Mouse (Mus musculus): ENCODE results near the gene Fgfr2. TPM values are rescaled to one million over a fixed set of nuclear protein-coding genes. Genes with fewer than 3 reads are reported as not detected.
A peak's percentile ranks its signal among the peaks of the same experiment; 100 is the strongest.

Gene Fgfr2
- total and polyA plus RNA-seq, 2 experiments from 2014 or later, result 17.1 to 47.6 TPM

DNA sequence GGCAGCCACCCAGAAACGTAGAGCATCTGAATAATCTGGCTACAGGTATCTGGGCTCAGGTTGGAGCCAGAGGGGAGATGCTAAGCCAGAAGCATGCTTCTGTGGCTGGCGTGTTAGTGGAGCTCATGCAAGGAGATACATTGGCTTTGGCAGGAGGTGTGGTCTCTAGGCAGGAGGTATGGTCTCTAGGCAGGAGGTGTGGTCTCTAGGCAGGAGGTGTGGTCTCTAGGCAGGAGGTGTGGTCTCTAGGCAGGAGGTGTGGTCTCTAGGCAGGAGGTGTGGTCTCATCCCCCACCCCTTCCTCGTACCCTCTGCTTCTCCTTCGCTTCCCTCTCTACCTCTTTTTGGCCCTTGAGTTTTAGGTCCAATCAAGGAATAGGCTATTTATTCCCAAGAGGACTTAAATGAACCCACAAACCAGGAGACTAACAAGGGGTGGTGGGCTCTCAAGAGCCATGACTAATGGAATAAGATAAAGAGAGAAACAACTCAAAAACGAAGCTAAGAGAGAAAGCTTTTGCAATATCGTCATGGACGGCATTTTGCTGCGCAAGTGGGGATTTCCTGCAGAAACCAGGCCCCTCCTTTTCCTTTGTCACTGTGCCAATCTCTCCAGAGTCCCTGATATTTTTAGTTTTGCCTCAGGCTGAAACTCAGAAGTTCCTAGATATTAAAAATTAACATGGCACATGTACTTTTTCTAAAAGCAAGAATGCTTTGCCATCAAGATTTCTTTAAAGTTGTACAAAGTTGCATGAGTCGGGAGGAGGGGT lies 775.7 kb downstream of the Fgfr2 start:
- Histone ChIP-seq H3K27ac (ENCODE audit: low read depth, low read length) (no peak overlapping the region), H3K4me1 (ENCODE audit: insufficient read depth) (no peaks in the 10 kb centered on the region), H3K4me2 (ENCODE audit: low read depth) (no peak overlapping the region), H3K27me3 (ENCODE audit: insufficient read depth, low read length) (no peaks in the 10 kb centered on the region), H3K36me3 (ENCODE audit: insufficient read depth) (no peaks in the 10 kb centered on the region), H3K9me3 (ENCODE audit: low read length) (no peaks in the 10 kb centered on the region), H3K4me3 (ENCODE audit: low read depth, low read length) (no peak overlapping the region), H3K9ac (no peak overlapping the region)
- ATAC-seq (no peak), DNase-seq (no peak)
- no peak for TF ChIP-seq CTCF (IDR thresholded peaks at IDR 0.05; ENCODE audit: low read depth)
- 69% methylated on average over 9 of the region's 9 CpGs for WGBS

DNA sequence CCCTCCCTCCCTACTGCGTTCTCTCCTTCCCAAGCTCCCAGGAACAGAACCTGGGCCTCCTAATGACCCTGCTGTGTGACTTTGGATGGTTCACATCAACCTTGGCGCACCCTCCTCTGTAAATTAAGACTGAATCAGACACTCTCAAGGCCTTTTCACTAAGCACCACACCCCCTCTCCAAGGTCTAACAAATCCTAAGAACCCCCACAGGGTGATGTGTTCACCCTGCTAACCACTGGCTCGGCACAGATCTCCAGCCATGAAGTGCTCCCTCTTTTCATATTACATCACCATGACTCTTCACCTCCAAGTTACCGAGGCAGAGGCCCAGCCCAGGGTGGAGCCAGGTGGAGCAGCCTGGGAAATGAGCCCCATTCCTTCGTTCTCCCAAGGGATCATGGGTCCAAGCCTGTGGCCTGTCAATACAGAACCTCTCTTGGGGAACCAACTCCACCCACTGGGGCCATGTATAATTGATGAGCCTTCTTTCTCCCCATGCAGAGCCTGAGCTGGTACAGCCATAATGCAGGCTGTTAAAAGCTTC lies 777.6 kb downstream of the Fgfr2 start:
- Histone ChIP-seq H3K4me2 (ENCODE audit: low read depth) (no peak overlapping the region), H3K27me3 (ENCODE audit: insufficient read depth, low read length) (no peaks in the 10 kb centered on the region), H3K4me1 (ENCODE audit: insufficient read depth) (no peaks in the 10 kb centered on the region), H3K9me3 (ENCODE audit: low read length) (no peaks in the 10 kb centered on the region), H3K27ac (ENCODE audit: low read depth, low read length) (no peak overlapping the region), H3K36me3 (ENCODE audit: insufficient read depth) (no peaks in the 10 kb centered on the region), H3K9ac (no peak overlapping the region), H3K4me3 (ENCODE audit: low read depth, low read length) (no peak overlapping the region)
- no peak for TF ChIP-seq CTCF (IDR thresholded peaks at IDR 0.05; ENCODE audit: low read depth)
- no peak for ATAC-seq
- 64% methylated on average over 5 of the region's 5 CpGs for WGBS
- DNase-seq, result no peak

DNA sequence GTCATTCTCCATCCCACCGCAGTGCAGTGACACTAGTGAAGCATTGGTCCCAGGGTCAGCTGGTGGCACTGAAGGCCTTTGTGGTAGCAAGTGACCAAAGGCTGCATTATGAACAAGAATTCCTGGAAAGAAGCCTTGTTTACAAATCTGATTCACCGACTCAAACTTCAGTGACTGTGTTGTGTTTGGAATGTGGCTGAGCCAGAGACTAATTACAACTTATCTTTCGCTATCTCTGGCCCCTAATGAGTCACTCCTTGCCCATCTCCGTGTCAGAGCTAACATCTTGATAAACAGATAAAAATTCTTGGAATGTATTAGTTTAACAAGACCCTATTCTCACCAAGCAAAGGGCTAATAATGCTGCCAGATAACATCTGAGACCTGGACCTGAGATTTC lies 778.5 kb downstream of the Fgfr2 start:
- Histone ChIP-seq H3K9me3 (ENCODE audit: low read length) (no peaks in the 10 kb centered on the region), H3K36me3 (ENCODE audit: insufficient read depth) (no peaks in the 10 kb centered on the region), H3K9ac (no peak overlapping the region), H3K4me2 (ENCODE audit: low read depth) (no peak overlapping the region), H3K27me3 (ENCODE audit: insufficient read depth, low read length) (no peaks in the 10 kb centered on the region), H3K4me3 (ENCODE audit: low read depth, low read length) (no peak overlapping the region), H3K4me1 (ENCODE audit: insufficient read depth) (no peaks in the 10 kb centered on the region), H3K27ac (ENCODE audit: low read depth, low read length) (no peak overlapping the region)
- TF ChIP-seq CTCF (IDR thresholded peaks at IDR 0.05; ENCODE audit: low read depth), result no peak
- 74% methylated on average over 4 of the region's 4 CpGs for WGBS
- no peak for DNase-seq
- no peak for ATAC-seq

DNA sequence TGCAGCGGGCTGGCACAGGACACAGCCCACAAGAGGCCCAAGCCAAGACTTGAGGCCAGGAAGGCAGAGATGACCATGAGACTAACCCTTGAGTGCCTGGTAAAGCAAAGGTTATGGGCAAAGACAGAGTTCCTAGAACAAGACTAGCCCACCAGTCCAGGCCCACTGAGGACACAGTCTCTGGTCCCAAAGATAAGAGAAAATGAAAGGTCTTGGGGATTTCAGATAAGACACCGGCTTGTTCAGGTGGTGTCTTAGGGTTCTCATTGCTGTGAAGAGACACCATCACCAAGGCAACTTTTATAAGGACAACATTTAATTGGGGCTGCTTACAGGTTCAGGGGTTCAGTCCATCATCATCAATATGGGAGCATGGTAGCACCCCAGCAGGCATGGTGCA lies 779.2 kb downstream of the Fgfr2 start:
- H3K9ac ChIP-seq, result no peak overlapping the region
- DNase-seq, result no peak
- H3K4me1 ChIP-seq (ENCODE audit: insufficient read depth), result no peaks in the 10 kb centered on the region
- no peak overlapping the region for H3K27ac ChIP-seq (ENCODE audit: low read depth, low read length)
- no peak overlapping the region for H3K4me3 ChIP-seq (ENCODE audit: low read depth, low read length)
- no peak overlapping the region for H3K4me2 ChIP-seq (ENCODE audit: low read depth)
- no peaks in the 10 kb centered on the region for H3K27me3 ChIP-seq (ENCODE audit: insufficient read depth, low read length)
- H3K36me3 ChIP-seq (ENCODE audit: insufficient read depth), result no peaks in the 10 kb centered on the region
- ATAC-seq, result no peak
- TF ChIP-seq CTCF (IDR thresholded peaks at IDR 0.05; ENCODE audit: low read depth), result no peak
- H3K9me3 ChIP-seq (ENCODE audit: low read length), result no peaks in the 10 kb centered on the region
- 93% methylated on average over 2 of the region's 2 CpGs for WGBS

DNA sequence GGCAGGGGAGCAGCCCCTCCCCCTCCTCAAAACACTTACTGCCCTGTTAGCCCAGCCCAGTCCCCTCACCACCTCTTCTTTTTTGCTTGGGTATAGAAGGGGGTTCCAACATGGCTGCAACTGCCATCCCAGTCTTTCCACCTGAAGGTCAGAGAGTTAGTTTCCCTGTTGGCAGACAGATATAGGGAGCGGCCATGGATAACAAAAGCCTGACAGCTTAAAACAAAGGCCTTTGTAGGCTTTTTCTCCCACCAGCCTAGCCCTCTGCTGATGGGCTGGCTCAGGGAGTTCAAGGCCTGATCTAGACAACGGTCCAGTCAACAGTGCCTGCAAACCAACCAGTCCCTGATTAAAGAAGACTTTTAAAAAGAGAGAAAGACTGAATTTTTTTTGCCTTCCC lies 780.0 kb downstream of the Fgfr2 start:
- no peak for TF ChIP-seq CTCF (IDR thresholded peaks at IDR 0.05; ENCODE audit: low read depth)
- no peaks in the 10 kb centered on the region for H3K36me3 ChIP-seq (ENCODE audit: insufficient read depth)
- no peak overlapping the region for H3K9ac ChIP-seq
- H3K4me3 ChIP-seq (ENCODE audit: low read depth, low read length), result no peak overlapping the region
- WGBS, result 62% methylated on average over 2 of the region's 2 CpGs
- DNase-seq (no peak), ATAC-seq (no peak)
- no peaks in the 10 kb centered on the region for H3K9me3 ChIP-seq (ENCODE audit: low read length)
- H3K4me1 ChIP-seq (ENCODE audit: insufficient read depth), result no peaks in the 10 kb centered on the region
- no peaks in the 10 kb centered on the region for H3K27me3 ChIP-seq (ENCODE audit: insufficient read depth, low read length)
- H3K27ac ChIP-seq (ENCODE audit: low read depth, low read length), result no peak overlapping the region
- H3K4me2 ChIP-seq (ENCODE audit: low read depth), result no peak overlapping the region

DNA sequence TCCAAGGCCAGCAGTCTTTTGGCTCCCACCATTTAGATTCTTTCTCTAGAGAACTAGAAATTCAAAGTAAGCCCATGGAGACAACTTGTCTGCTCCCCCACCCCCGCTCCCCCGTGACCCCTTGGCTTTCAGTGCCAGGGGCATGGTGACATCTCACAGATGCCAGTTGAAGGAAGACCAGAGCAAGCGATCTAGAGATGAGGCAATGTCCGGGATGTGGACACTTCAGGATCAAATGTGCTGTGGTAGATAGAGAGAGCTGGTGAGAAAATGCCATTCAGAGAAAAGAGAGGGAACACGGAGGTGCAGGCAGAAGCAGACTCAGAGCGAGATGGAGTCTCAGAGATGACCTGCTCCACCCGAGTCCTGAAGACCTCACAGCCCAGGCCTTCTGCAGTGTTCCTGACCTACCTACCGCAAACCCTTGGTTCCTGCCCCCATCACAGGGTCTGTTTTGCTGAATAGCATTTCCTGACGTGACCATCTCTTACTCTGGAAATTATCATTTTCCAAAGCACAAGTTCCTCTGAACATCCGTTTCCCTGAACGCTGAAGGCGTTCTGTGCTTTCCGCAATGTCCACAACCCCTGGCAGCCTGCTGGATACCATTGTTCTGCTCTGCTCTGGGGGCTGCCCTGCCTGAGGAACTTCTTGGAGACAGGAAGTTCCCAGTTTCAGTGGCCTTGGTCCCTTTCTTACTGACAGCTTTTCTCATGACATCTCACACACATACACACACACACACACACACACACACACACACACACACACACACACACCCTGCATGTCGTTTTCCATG lies 783.9 kb downstream of the Fgfr2 start:
- ATAC-seq (no peak), DNase-seq (no peak)
- TF ChIP-seq CTCF (IDR thresholded peaks at IDR 0.05; ENCODE audit: low read depth), result no peak
- 84% methylated on average over 14 of the region's 14 CpGs for WGBS
- no peak overlapping the region for H3K4me3 ChIP-seq (ENCODE audit: low read depth, low read length)
- H3K4me1 ChIP-seq (ENCODE audit: insufficient read depth), result no peaks in the 10 kb centered on the region
- no peaks in the 10 kb centered on the region for H3K27me3 ChIP-seq (ENCODE audit: insufficient read depth, low read length)
- no peak overlapping the region for H3K4me2 ChIP-seq (ENCODE audit: low read depth)
- no peaks in the 10 kb centered on the region for H3K9me3 ChIP-seq (ENCODE audit: low read length)
- H3K9ac ChIP-seq, result no peak overlapping the region
- H3K27ac ChIP-seq (ENCODE audit: low read depth, low read length), result 0 out of 2 replicates have a peak overlapping the region, but pooled peaks have one; percentile 21
- no peaks in the 10 kb centered on the region for H3K36me3 ChIP-seq (ENCODE audit: insufficient read depth)

DNA sequence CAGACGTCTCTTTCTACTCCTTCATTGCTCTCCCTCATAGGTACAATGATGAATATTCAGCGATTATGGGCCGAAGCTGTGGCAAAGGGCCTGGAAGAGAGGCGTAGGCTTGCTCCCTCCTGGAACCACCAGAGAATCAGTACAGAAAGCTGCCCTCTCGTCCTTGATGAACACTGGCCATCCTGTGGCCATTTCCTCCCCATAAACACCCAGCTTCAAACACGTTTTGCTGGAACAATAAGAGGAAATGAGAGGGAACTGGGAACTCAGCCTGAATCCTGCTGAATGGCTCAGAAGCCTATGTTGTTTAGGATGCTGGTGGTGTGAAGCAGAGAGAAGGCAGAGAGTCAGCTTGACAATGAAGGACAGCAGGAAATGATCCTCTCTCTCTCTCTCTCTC lies 784.8 kb downstream of the Fgfr2 start:
- no peak for DNase-seq
- no peak overlapping the region for H3K27ac ChIP-seq (ENCODE audit: low read depth, low read length)
- WGBS, result 60% methylated on average over 6 of the region's 6 CpGs
- no peak overlapping the region for H3K4me2 ChIP-seq (ENCODE audit: low read depth)
- no peak for TF ChIP-seq CTCF (IDR thresholded peaks at IDR 0.05; ENCODE audit: low read depth)
- H3K9ac ChIP-seq, result no peak overlapping the region
- H3K4me1 ChIP-seq (ENCODE audit: insufficient read depth), result no peaks in the 10 kb centered on the region
- H3K27me3 ChIP-seq (ENCODE audit: insufficient read depth, low read length), result no peaks in the 10 kb centered on the region
- H3K9me3 ChIP-seq (ENCODE audit: low read length), result no peaks in the 10 kb centered on the region
- H3K36me3 ChIP-seq (ENCODE audit: insufficient read depth), result no peaks in the 10 kb centered on the region
- no peak for ATAC-seq
- H3K4me3 ChIP-seq (ENCODE audit: low read depth, low read length), result no peak overlapping the region

All from forebrain, postnatal 0 days (tissue).